Mouse (Mus musculus) midbrain, embryonic 13.5 days (tissue): ENCODE results near the gene Ubash3a. TPM values are rescaled to one million over a fixed set of nuclear protein-coding genes. Genes with fewer than 3 reads are reported as not detected.

Source experiments
- ATAC-seq: fragments of 200-750 bp; cut with Nextera tagmentation; 2 replicates; pipeline ENCODE4 v1.8.0; 2017; ENCODE audit warnings: mild to moderate bottlenecking, moderate TSS enrichment, moderate library complexity
- H3K27ac ChIP-seq: fragments of 300-500 bp; sonication (generic); 2 replicates; pipeline ENCODE4 v1.5.1; 2015; ENCODE audit warnings: inconsistent platforms, mild to moderate bottlenecking, moderate library complexity
- H3K27me3 ChIP-seq: fragments of 300-500 bp; sonication (generic); 2 replicates; pipeline ENCODE4 v1.6.1; 2015; ENCODE audit warnings: mild to moderate bottlenecking, inconsistent platforms
- H3K36me3 ChIP-seq: fragments of 300-500 bp; sonication (generic); 2 replicates; pipeline ENCODE4 v1.6.1; 2015; ENCODE audit warnings: mild to moderate bottlenecking, inconsistent platforms
- H3K4me1 ChIP-seq: fragments of 300-500 bp; sonication (generic); replicated peaks from 2 replicates; pipeline ENCODE4 v1.6.1; 2015; ENCODE audit warnings: inconsistent platforms
- H3K4me2 ChIP-seq: fragments of 300-500 bp; sonication (generic); replicated peaks from 2 replicates; pipeline ENCODE4 v1.6.1; 2015; ENCODE audit warnings: moderate library complexity, mild to moderate bottlenecking, inconsistent platforms
- H3K4me3 ChIP-seq: fragments of 300-500 bp; sonication (generic); replicated peaks from 2 replicates; pipeline ENCODE4 v1.5.1; 2015; ENCODE audit warnings: mild to moderate bottlenecking, inconsistent platforms
- H3K9ac ChIP-seq: fragments of 300-500 bp; sonication (generic); replicated peaks from 2 replicates; pipeline ENCODE4 v1.6.1; 2015; ENCODE audit warnings: mild to moderate bottlenecking, inconsistent platforms
- H3K9me3 ChIP-seq: fragments of 300-500 bp; sonication (generic); 2 replicates; pipeline ENCODE4 v1.6.1; 2016; ENCODE audit warnings: mild to moderate bottlenecking, inconsistent platforms
- WGBS: fragments of 180-500 bp; shearing (Covaris S2); methylation state at CpG from one replicate; pipeline ENCODE4 v1.1.7; 2015; 5-methylcytosine and 5-hydroxymethylcytosine counted together
- polyA plus RNA-seq: library from polyadenylated mRNA; unstranded; fragments of >200 nt; fragmentation: Nextera tagmentation; extraction: Ambion mirVana; gene quantifications from 2 replicates; pipeline ENCODE4 v1.2.1, GENCODE M21; 2015

Ubash3a gene
- polyA plus RNA-seq, 1 experiment from 2014 or later, result 0.12 TPM

GRCm38 (mm10) chr17:31253951-31254350 is 46.3 kb downstream of the Ubash3a start:
- Histone ChIP-seq H3K36me3 (no peaks in the 10 kb centered on the region), H3K27ac (no peak overlapping the region), H3K4me2 (no peak overlapping the region), H3K4me1 (peaks cover 7% of the 10 kb centered on the region; the same call in 1 of the 2 replicates), H3K4me3 (no peak overlapping the region), H3K27me3 (0 out of 2 replicates have a peak, but pooled peaks cover 5% of the 10 kb centered on the region), H3K9ac (peak overlapping the region; percentile 44; the same call in 1 of the 2 replicates), H3K9me3 (no peaks in the 10 kb centered on the region)
- no peak for ATAC-seq
- 61% methylated on average over 5 of the region's 5 CpGs for WGBS

- Histone ChIP-seq H3K4me2 (peak overlapping the region; percentile 20; the same call in 1 of the 2 replicates), H3K4me1 (peaks cover 7% of the 10 kb centered on the region; the same call in 1 of the 2 replicates), H3K4me3 (no peak overlapping the region), H3K27me3 (0 out of 2 replicates have a peak, but pooled peaks cover 5% of the 10 kb centered on the region), H3K27ac (no peak overlapping the region), H3K36me3 (no peaks in the 10 kb centered on the region), H3K9ac (peak overlapping the region; percentile 44; the same call in 1 of the 2 replicates), H3K9me3 (no peaks in the 10 kb centered on the region)
- WGBS, result 9% methylated on average over 9 of the region's 9 CpGs
- ATAC-seq, result peak; percentile 93
Observed at GRCm38 (mm10) chr17:31254463-31254931, 46.8 kb downstream of the Ubash3a start.

GRCm38 (mm10) chr17:31257149-31257548 is 49.5 kb downstream of the Ubash3a start:
- no peaks in the 10 kb centered on the region for H3K36me3 ChIP-seq
- 0 out of 2 replicates have a peak, but pooled peaks cover 5% of the 10 kb centered on the region for H3K27me3 ChIP-seq
- no peak overlapping the region for H3K4me2 ChIP-seq
- H3K9me3 ChIP-seq, result no peaks in the 10 kb centered on the region
- no peak overlapping the region for H3K4me3 ChIP-seq
- peaks cover 7% of the 10 kb centered on the region; the same call in 1 of the 2 replicates for H3K4me1 ChIP-seq
- no peak overlapping the region for H3K9ac ChIP-seq
- 89% methylated on average over 1 of the region's 1 CpGs for WGBS
- no peak for ATAC-seq
- H3K27ac ChIP-seq, result no peak overlapping the region

GRCm38 (mm10) chr17:31257898-31258297 is 50.2 kb downstream of the Ubash3a start:
- 93% methylated on average over 12 of the region's 12 CpGs for WGBS
- Histone ChIP-seq H3K4me3 (no peak overlapping the region), H3K36me3 (no peaks in the 10 kb centered on the region), H3K9me3 (no peaks in the 10 kb centered on the region), H3K4me1 (peaks cover 7% of the 10 kb centered on the region; the same call in 1 of the 2 replicates), H3K27me3 (0 out of 2 replicates have a peak, but pooled peaks cover 5% of the 10 kb centered on the region), H3K9ac (no peak overlapping the region), H3K4me2 (no peak overlapping the region), H3K27ac (no peak overlapping the region)
- no peak for ATAC-seq

- Histone ChIP-seq H3K9ac (no peak overlapping the region), H3K27ac (no peak overlapping the region), H3K4me2 (no peak overlapping the region), H3K9me3 (no peaks in the 10 kb centered on the region), H3K36me3 (no peaks in the 10 kb centered on the region), H3K27me3 (0 out of 2 replicates have a peak, but pooled peaks cover 5% of the 10 kb centered on the region), H3K4me1 (peaks cover 7% of the 10 kb centered on the region; the same call in 1 of the 2 replicates), H3K4me3 (no peak overlapping the region)
- WGBS, result 92% methylated on average over 9 of the region's 9 CpGs
- no peak for ATAC-seq
Observed at GRCm38 (mm10) chr17:31258310-31258865, 50.7 kb downstream of the Ubash3a start.

GRCm38 (mm10) chr17:31259145-31259544 is 51.5 kb downstream of the Ubash3a start:
- Histone ChIP-seq H3K4me2 (no peak overlapping the region), H3K4me3 (no peak overlapping the region), H3K4me1 (peaks cover 7% of the 10 kb centered on the region; the same call in 1 of the 2 replicates), H3K27me3 (no peaks in the 10 kb centered on the region), H3K9me3 (no peaks in the 10 kb centered on the region), H3K36me3 (no peaks in the 10 kb centered on the region), H3K9ac (no peak overlapping the region), H3K27ac (no peak overlapping the region)
- 87% methylated on average over 4 of the region's 4 CpGs for WGBS
- no peak for ATAC-seq

GRCm38 (mm10) chr17:31259825-31260224 is 52.2 kb downstream of the Ubash3a start:
- H3K4me1 ChIP-seq, result peaks cover under 1% of the 10 kb centered on the region; the same call in 1 of the 2 replicates
- no peak overlapping the region for H3K4me3 ChIP-seq
- no peaks in the 10 kb centered on the region for H3K27me3 ChIP-seq
- H3K9ac ChIP-seq, result no peak overlapping the region
- 72% methylated on average over 4 of the region's 4 CpGs for WGBS
- ATAC-seq, result no peak
- H3K4me2 ChIP-seq, result no peak overlapping the region
- no peaks in the 10 kb centered on the region for H3K36me3 ChIP-seq
- no peak overlapping the region for H3K27ac ChIP-seq
- H3K9me3 ChIP-seq, result no peaks in the 10 kb centered on the region

- 90% methylated on average over 7 of the region's 7 CpGs for WGBS
- Histone ChIP-seq H3K9ac (no peak overlapping the region), H3K27me3 (no peaks in the 10 kb centered on the region), H3K4me3 (no peak overlapping the region), H3K27ac (no peak overlapping the region), H3K4me2 (no peak overlapping the region), H3K4me1 (peaks cover 3% of the 10 kb centered on the region; the same call in 1 of the 2 replicates), H3K9me3 (no peaks in the 10 kb centered on the region), H3K36me3 (no peaks in the 10 kb centered on the region)
- no peak for ATAC-seq
Observed at GRCm38 (mm10) chr17:31260430-31260829, 52.8 kb downstream of the Ubash3a start.

- H3K9ac ChIP-seq, result no peak overlapping the region
- H3K36me3 ChIP-seq, result no peaks in the 10 kb centered on the region
- H3K27ac ChIP-seq, result no peak overlapping the region
- peaks cover 3% of the 10 kb centered on the region; the same call in 1 of the 2 replicates for H3K4me1 ChIP-seq
- ATAC-seq, result no peak
- H3K4me2 ChIP-seq, result no peak overlapping the region
- no peaks in the 10 kb centered on the region for H3K27me3 ChIP-seq
- WGBS, result 91% methylated on average over 6 of the region's 6 CpGs
- no peak overlapping the region for H3K4me3 ChIP-seq
- no peaks in the 10 kb centered on the region for H3K9me3 ChIP-seq
Observed at GRCm38 (mm10) chr17:31261352-31261751, 53.7 kb downstream of the Ubash3a start.

- H3K9ac ChIP-seq, result no peak overlapping the region
- ATAC-seq, result no peak
Observed at GRCm38 (mm10) chr17:31262715-31263114, 55.0 kb downstream of the Ubash3a start.

GRCm38 (mm10) chr17:31263770-31264169 is 56.1 kb downstream of the Ubash3a start:
- H3K27ac ChIP-seq, result no peak overlapping the region
- no peak for ATAC-seq
- H3K27me3 ChIP-seq, result no peaks in the 10 kb centered on the region
- no peak overlapping the region for H3K4me2 ChIP-seq
- H3K36me3 ChIP-seq, result no peaks in the 10 kb centered on the region
- no peaks in the 10 kb centered on the region for H3K9me3 ChIP-seq
- no peak overlapping the region for H3K9ac ChIP-seq
- WGBS, result 83% methylated on average over 5 of the region's 5 CpGs
- peaks cover 3% of the 10 kb centered on the region; the same call in 1 of the 2 replicates for H3K4me1 ChIP-seq
- H3K4me3 ChIP-seq, result no peak overlapping the region

More at GRCm38 (mm10) chr17:31262715-31263114, 55.0 kb downstream of the Ubash3a start:
- Histone ChIP-seq H3K4me2 (no peak overlapping the region), H3K27me3 (no peaks in the 10 kb centered on the region), H3K4me3 (no peak overlapping the region), H3K27ac (no peak overlapping the region), H3K9me3 (no peaks in the 10 kb centered on the region), H3K4me1 (peaks cover 3% of the 10 kb centered on the region; the same call in 1 of the 2 replicates), H3K36me3 (no peaks in the 10 kb centered on the region)
- 67% methylated on average over 5 of the region's 5 CpGs for whole genome bisulfite sequencing

GRCm38 (mm10) chr17:31264372-31264771 is 56.7 kb downstream of the Ubash3a start:
- H3K9me3 ChIP-seq, result no peaks in the 10 kb centered on the region
- H3K27ac ChIP-seq, result no peak overlapping the region
- no peaks in the 10 kb centered on the region for H3K27me3 ChIP-seq
- no peak for ATAC-seq
- 54% methylated on average over 6 of the region's 6 CpGs for WGBS
- no peak overlapping the region for H3K9ac ChIP-seq
- peaks cover 3% of the 10 kb centered on the region; the same call in 1 of the 2 replicates for H3K4me1 ChIP-seq
- H3K4me2 ChIP-seq, result no peak overlapping the region
- no peaks in the 10 kb centered on the region for H3K36me3 ChIP-seq
- H3K4me3 ChIP-seq, result no peak overlapping the region
